Mouse (Mus musculus): ENCODE measurements around the gene Myt1l.

The Myt1l gene

DNA sequence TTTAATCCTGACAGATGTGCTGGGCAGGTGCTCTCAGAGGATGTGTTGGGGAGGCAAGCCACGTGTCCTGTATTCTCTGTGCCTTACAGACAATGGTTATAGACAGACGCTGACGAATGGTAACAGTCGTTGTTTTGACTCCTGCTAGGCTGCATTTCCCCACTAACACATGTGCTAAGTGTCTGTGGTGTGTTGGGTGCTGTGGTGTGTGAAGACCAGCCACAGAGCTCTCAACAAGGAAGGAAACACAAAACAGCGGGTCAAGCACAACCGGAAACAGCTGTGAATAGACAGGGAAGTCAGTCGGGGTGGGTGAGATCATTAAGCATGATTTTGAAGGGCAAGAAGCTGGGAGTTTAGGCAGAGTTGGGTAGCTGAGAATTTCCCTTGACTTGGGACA is 41.1 kb downstream of the Myt1l start:
- DNase-seq (ENCODE audit: low spot score in 2 of 2): no peak

- no peak for DNase-seq (ENCODE audit: low spot score in 2 of 2)
These were observed 42.2 kb downstream of the Myt1l start for GRCm38 (mm10) chr12:29570351-29570750.

GRCm38 (mm10) chr12:29571613-29572012 is 43.4 kb downstream of the Myt1l start:
- no peak for DNase-seq (ENCODE audit: low spot score in 2 of 2)

DNA sequence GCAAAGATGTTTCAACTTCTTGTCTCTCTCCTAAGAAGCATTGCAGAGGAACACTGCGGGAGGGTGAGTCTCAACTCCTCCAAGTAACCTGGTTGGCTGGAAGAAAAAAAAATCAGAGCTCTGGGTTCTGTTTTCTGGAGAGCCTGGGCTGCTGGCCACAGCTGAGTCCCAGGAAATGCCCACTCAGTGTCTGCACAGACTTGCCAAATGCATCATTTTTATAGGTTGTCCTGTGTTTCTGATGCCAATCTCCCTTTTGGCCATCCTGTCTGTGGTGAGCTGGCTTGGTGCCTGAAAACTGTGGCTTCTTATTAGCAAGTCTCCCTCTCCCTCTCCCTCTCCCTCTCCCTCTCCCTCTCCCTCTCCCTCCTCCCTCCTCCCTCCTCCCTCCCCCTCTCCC is 65.6 kb downstream of the Myt1l start:
- DNase-seq (ENCODE audit: low spot score in 2 of 2): no peak

GRCm38 (mm10) chr12:29599916-29600315 is 71.7 kb downstream of the Myt1l start:
- DNase-seq (ENCODE audit: low spot score in 2 of 2): no peak

- DNase-seq (ENCODE audit: low spot score in 2 of 2): no peak
These were observed 73.0 kb downstream of the Myt1l start for GRCm38 (mm10) chr12:29601223-29601622.

DNA sequence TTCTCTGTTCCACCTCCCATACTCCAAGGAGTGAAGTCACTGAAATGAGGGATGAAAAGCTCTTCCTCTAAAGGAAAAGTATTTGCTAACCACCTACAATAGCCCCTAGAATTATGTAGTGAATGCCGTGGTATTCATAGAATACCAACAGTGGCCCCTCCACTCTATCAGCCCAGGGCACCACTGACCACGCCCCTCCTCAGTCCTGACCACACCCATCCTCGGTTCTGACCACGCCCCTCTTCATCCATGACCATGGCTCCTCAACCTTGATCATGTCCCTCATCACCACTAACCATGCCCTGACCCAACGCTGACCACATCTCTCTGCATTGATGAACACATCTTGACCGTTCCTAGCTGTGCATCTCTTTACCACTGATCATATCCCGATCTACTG is 76.5 kb downstream of the Myt1l start:
- no peak for DNase-seq (ENCODE audit: low spot score in 2 of 2)

DNA sequence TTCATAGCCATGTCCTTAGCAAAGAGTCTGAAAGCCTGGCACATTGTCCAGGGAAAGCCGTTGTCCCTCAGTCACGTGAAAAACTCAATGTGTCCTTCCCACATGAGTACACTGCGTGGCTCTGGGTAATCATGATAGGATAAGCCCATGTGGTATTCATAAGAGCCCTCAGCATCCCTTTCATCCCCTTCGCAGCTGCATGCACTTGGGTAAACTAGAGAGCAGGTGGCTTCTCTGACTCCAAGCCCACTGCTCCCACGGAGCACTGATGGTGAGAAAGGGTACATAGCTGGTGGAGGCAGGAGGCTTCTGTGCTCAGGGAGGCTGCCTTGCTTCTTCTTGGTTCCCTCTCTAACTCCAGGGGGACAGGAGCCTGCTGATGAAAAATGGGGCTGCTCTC is 76.9 kb downstream of the Myt1l start:
- no peak for DNase-seq (ENCODE audit: low spot score in 2 of 2)

- no peak for DNase-seq (ENCODE audit: low spot score in 2 of 2)
These were observed 78.0 kb downstream of the Myt1l start for GRCm38 (mm10) chr12:29606221-29606620.

- DNase-seq (ENCODE audit: low spot score in 2 of 2): no peak
These were observed 89.6 kb downstream of the Myt1l start for GRCm38 (mm10) chr12:29617746-29618145.

DNA sequence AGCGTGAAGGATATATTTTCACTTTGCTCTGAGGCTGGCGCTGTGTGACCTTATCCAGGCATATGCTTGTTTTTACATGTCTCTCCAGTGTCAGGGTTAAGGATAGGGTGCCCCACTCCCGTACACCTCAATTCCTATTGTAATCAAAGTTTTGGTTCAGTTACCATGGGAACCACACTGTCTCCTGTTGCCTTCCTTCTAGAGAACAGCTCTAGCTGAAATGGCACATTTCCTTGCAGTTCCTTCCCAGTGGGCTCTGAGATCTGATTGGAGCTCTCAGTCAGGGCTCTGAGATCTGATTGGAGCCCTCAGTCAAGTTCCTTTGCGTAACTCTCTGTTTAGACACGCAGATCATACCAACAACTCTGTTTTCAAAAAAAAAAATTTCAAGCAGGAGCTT is 93.3 kb downstream of the Myt1l start:
- no peak for DNase-seq (ENCODE audit: low spot score in 2 of 2)

DNA sequence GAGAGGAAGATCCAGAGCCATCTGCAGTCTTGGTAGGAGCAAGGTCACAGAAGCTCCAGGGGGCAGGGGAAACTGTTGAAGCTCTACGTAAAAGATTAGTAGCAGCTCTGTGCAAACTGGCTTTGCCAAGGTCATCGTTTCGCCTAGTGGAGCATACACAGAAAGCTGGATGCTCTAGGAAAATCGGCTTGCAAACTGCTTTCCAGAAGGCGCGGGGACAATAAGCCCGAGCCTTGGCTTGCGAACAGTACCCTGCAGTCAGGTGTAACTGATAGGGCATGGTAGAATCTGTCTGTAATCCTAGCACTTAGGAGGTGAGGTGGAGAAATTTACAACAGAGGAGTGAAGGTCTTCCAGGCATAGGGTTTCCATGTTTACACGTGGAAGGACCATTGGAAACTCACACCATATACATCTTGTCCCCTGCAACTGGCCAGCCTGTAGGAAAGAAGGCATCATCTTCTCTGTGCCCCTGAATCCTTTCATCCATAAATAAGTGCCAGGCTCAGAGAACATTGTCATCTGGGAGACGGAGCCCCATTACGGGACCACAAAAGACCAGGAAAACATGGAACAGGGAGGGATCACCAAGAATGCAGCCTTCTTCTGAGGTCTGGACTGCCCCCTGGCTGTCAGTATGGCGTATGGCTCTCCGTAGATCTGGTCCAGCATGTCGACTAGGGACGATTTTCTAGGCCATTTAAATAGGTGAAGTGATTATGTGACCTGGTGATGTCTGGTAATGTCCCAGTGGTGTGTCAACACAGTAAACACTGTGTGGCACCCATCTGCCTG is 100.0 kb downstream of the Myt1l start:
- no peak for DNase-seq (ENCODE audit: low spot score in 2 of 2)

- no peak for DNase-seq (ENCODE audit: low spot score in 2 of 2)
These were observed 101.8 kb downstream of the Myt1l start for GRCm38 (mm10) chr12:29629875-29630538.

DNA sequence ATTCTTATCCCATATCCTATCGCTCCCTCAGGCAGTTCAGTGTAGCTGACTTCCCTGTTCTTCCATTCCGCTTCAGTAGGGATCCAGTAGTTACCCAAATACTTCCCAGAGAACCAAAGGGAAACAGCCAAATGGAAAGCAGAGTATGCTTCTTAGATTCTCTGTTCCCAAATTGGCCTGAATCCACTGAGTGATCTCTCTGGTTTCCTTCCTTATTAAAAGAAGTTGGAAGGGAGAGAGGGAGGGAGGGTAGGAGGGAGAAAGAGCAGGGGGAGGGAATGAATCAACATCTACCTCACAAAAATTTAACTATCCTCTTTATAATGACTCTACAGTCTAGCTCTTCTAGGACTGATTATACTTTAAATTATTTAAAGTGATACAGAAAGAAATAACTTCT is 106.3 kb downstream of the Myt1l start:
- no peak for DNase-seq (ENCODE audit: low spot score in 2 of 2)

- DNase-seq (ENCODE audit: low spot score in 2 of 2): no peak
These were observed 111.5 kb downstream of the Myt1l start for GRCm38 (mm10) chr12:29639543-29640196.

- no peak for DNase-seq (ENCODE audit: low spot score in 2 of 2)
These were observed 112.0 kb downstream of the Myt1l start for GRCm38 (mm10) chr12:29640201-29640600.

DNA sequence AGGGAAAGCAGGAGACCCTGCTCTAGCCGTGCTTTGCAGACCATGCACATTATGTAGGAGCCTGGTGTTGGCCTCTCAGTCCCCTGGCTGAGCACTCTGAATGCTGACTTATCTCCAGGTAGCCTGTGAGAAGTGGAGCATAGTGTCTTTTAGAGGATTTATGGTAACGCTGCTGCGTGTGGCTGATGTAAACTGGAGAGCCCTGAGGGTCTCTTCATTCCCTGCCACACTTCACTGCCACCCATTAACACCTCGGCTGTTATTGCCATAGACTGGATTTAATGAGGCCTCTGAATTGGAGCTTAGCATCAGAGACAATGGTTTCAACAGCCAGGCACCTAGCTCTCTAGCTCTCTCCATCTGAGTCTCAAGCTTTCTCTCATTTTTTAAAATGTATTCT is 114.7 kb downstream of the Myt1l start:
- DNase-seq (ENCODE audit: low spot score in 2 of 2): no peak

DNA sequence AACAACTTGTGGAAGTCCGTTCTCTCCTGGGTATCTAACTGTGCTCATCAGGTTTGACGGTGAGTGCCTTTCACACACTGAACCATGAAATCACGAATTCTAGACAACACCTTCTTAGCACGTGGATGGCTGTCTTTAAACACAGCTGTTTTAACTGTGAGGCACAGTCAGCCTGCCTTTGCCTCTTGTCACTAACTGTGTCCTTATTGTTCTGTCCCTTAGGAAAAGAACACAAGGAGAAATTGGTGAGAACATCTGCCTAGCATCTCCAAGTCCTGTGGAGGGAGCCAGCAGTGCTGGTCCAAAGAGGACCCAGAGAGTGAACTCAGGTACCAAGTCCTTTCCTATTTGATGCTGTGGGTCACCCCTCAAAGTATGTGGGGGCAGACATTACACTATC is 115.9 kb downstream of the Myt1l start:
- DNase-seq (ENCODE audit: low spot score in 2 of 2): no peak

DNA sequence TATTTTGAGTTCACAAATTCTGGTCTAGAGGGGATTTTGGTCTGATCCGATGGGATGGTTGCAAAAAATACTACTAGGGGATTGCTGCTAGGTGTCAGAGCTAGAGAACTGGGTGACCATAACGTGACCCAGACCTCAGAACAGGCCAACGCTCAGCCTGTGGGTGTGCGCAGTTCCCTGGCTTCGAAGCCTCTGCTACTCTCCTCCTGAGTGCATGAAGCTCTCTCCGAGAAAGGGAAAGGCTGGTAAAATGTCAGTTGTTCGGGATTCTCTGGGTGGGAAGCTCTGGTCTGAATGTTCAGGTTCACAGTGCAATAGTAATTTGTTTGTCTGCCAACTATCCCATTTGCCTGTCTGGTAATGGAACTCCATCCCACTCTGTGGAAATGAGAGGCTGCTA is 116.5 kb downstream of the Myt1l start:
- DNase-seq (ENCODE audit: low spot score in 2 of 2): no peak

GRCm38 (mm10) chr12:29649510-29650152 is 121.4 kb downstream of the Myt1l start:
- DNase-seq (ENCODE audit: low spot score in 2 of 2): no peak

GRCm38 (mm10) chr12:29652516-29652915 is 124.3 kb downstream of the Myt1l start:
- no peak for DNase-seq (ENCODE audit: low spot score in 2 of 2)

- no peak for DNase-seq (ENCODE audit: low spot score in 2 of 2)
These were observed 127.0 kb downstream of the Myt1l start for GRCm38 (mm10) chr12:29655197-29655632.

Data from natural killer cell, adult 2 months (primary cell).